Mouse (Mus musculus): ENCODE data around the gene Pwwp2b. TPM values are rescaled to one million over a fixed set of nuclear protein-coding genes. Genes with fewer than 3 reads are reported as not detected.

Gene Pwwp2b
- polyA plus RNA-seq, 1 experiment from 2014 or later, result 5.2 TPM

- Histone ChIP-seq H3K4me3 (no peak overlapping the region), H3K9me3 (no peaks in the 10 kb centered on the region), H3K27me3 (replicated peaks) (no peaks in the 10 kb centered on the region), H3K27ac (no peak overlapping the region), H3K9ac (no peak overlapping the region), H3K36me3 (replicated peaks) (no peaks in the 10 kb centered on the region), H3K4me2 (no peak overlapping the region), H3K4me1 (peaks cover 4% of the 10 kb centered on the region; the same call in 1 of the 2 replicates)
- 57% methylated on average over 1 of the region's 1 CpGs for WGBS
- ATAC-seq (replicated peaks), result no peak; the same call in 1 of the 2 replicates
These were observed 24.5 kb downstream of the Pwwp2b start for GRCm38 (mm10) chr7:139272639-139273396.

DNA sequence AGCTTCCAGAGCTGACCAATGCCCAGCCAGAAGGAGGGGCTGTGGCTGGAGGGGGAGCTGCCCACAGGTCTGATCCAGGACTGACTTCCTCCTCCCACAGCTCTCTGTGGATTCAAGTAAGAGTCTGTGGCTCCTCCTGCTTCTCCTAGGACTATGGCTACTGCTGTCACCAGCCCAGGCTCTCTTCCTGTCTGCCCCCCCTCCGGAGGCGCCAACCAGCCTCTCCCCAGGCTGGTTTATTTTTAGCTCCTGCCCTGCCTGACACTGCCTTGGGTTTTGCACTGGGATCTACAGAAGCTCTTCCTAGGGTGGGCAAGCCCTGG, 25.1 kb downstream of the Pwwp2b start:
- no peaks in the 10 kb centered on the region for H3K27me3 ChIP-seq (replicated peaks)
- H3K4me3 ChIP-seq, result no peak overlapping the region
- no peaks in the 10 kb centered on the region for H3K9me3 ChIP-seq
- peaks cover 4% of the 10 kb centered on the region; the same call in 1 of the 2 replicates for H3K4me1 ChIP-seq
- no peaks in the 10 kb centered on the region for H3K36me3 ChIP-seq (replicated peaks)
- H3K27ac ChIP-seq, result no peak overlapping the region
- H3K4me2 ChIP-seq, result no peak overlapping the region
- no peak; the same call in 1 of the 2 replicates for ATAC-seq (replicated peaks)
- 91% methylated on average over 2 of the region's 2 CpGs for WGBS
- H3K9ac ChIP-seq, result no peak overlapping the region

DNA sequence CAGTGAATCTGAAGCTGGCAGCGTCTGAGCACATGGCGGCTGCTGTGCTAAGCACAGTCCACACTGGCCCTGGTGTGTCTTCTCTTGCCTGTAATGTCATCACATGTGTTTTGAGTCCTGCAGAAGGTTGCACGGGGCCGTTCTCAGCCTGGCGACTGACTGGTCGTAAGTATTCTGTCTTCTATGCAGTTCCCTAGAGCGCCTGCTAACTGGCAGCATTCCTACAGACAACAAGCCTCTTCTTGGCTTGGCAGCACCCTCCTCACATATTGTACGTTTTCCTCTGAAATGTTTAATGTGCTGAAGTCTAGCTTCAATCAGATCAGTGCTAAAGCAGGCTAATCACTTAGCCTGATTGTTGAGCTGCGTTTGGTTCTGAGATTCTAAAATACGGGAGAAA, 27.3 kb downstream of the Pwwp2b start:
- H3K4me3 ChIP-seq, result no peak overlapping the region
- H3K9me3 ChIP-seq, result no peaks in the 10 kb centered on the region
- ATAC-seq (replicated peaks), result no peak
- H3K9ac ChIP-seq, result no peak overlapping the region
- no peaks in the 10 kb centered on the region for H3K27me3 ChIP-seq (replicated peaks)
- no peak overlapping the region for H3K4me2 ChIP-seq
- no peak overlapping the region for H3K27ac ChIP-seq
- WGBS, result 62% methylated on average over 10 of the region's 10 CpGs
- no peaks in the 10 kb centered on the region for H3K36me3 ChIP-seq (replicated peaks)
- peaks cover 12% of the 10 kb centered on the region; the same call in 1 of the 2 replicates for H3K4me1 ChIP-seq

- no peaks in the 10 kb centered on the region for H3K9me3 ChIP-seq
- H3K4me1 ChIP-seq, result peaks cover 14% of the 10 kb centered on the region; the same call in 1 of the 2 replicates
- WGBS, result 86% methylated on average over 10 of the region's 10 CpGs
- H3K9ac ChIP-seq, result no peak overlapping the region
- no peak overlapping the region for H3K4me2 ChIP-seq
- ATAC-seq (replicated peaks), result no peak
- H3K27me3 ChIP-seq (replicated peaks), result no peaks in the 10 kb centered on the region
- no peak overlapping the region for H3K4me3 ChIP-seq
- H3K36me3 ChIP-seq (replicated peaks), result no peaks in the 10 kb centered on the region
- no peak overlapping the region for H3K27ac ChIP-seq
These were observed 27.9 kb downstream of the Pwwp2b start for GRCm38 (mm10) chr7:139276150-139276549.

DNA sequence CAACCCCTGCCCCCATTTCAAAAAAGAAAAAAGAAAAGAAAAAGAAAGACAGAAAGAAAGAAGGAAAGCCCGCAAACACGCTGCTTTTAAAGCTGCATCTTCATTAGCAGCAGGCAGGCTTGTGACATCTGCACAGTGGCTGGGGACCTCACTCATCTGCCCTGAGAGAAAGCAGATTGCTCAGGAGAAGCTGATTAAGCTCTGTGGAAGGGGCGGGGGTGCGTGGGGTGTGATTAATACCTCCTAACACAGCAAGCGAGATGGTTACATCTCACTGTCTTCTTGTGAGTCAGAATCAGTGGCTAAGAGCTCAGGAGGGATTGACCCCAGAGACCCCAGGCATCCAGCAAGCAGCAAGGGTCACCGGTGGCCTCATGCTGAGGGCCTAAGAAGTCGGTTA, 29.3 kb downstream of the Pwwp2b start:
- WGBS, result 72% methylated on average over 7 of the region's 7 CpGs
- H3K4me1 ChIP-seq, result peaks cover 14% of the 10 kb centered on the region; the same call in 1 of the 2 replicates
- H3K4me3 ChIP-seq, result no peak overlapping the region
- ATAC-seq (replicated peaks), result no peak
- no peak overlapping the region for H3K27ac ChIP-seq
- H3K9me3 ChIP-seq, result no peaks in the 10 kb centered on the region
- H3K4me2 ChIP-seq, result no peak overlapping the region
- no peaks in the 10 kb centered on the region for H3K36me3 ChIP-seq (replicated peaks)
- no peaks in the 10 kb centered on the region for H3K27me3 ChIP-seq (replicated peaks)
- H3K9ac ChIP-seq, result no peak overlapping the region

DNA sequence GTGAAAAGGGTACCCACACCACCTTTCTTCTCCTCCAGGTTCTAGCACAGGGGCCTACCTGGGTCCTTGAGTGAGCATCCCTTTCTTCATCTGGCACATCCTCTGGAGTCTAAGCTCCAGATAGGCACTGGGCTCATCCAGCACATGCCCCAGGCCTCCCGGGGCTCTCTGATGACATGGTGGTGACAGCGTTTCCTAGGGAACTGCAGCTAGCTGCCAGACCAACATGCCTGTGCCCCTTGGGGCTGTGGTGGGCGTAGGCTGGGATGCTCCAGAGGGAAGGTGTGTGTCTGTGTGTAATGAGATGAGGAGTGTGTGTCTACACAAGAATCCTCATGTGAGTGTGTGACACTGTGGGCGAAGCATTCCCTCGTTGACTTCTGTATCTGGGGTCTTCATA, 31.3 kb downstream of the Pwwp2b start:
- peaks cover 10% of the 10 kb centered on the region; the same call in 1 of the 2 replicates for H3K4me1 ChIP-seq
- no peaks in the 10 kb centered on the region for H3K9me3 ChIP-seq
- no peaks in the 10 kb centered on the region for H3K36me3 ChIP-seq (replicated peaks)
- no peak overlapping the region for H3K4me2 ChIP-seq
- no peak for ATAC-seq (replicated peaks)
- no peak overlapping the region for H3K9ac ChIP-seq
- H3K4me3 ChIP-seq, result no peak overlapping the region
- WGBS, result 65% methylated on average over 5 of the region's 5 CpGs
- no peak overlapping the region for H3K27ac ChIP-seq
- H3K27me3 ChIP-seq (replicated peaks), result no peaks in the 10 kb centered on the region

DNA sequence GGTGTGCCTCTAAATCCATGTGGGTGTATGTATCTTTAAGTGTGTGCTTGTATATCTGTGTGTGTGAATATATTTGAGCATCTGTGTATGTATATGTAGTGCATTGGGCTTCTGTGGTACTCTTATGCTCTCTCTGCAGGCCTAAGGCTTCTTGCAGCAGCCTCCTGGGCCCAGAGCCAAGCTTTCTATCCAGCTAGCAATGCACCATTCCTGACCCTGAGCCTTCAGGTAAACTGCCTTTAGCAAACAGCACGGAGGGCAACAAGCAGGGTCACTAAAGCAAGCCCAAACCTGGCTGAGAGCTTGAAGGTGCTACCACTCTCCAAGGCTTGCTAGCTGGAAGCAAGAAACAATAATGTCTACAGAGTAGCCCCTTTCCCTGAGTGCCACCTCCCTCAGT, 31.8 kb downstream of the Pwwp2b start:
- no peak for ATAC-seq (replicated peaks)
- Histone ChIP-seq H3K4me2 (no peak overlapping the region), H3K4me3 (no peak overlapping the region), H3K36me3 (replicated peaks) (no peaks in the 10 kb centered on the region), H3K27ac (no peak overlapping the region), H3K9ac (no peak overlapping the region), H3K4me1 (peaks cover 10% of the 10 kb centered on the region; the same call in 1 of the 2 replicates), H3K9me3 (no peaks in the 10 kb centered on the region), H3K27me3 (replicated peaks) (no peaks in the 10 kb centered on the region)
- 67% methylated on average over 1 of the region's 1 CpGs for WGBS

DNA sequence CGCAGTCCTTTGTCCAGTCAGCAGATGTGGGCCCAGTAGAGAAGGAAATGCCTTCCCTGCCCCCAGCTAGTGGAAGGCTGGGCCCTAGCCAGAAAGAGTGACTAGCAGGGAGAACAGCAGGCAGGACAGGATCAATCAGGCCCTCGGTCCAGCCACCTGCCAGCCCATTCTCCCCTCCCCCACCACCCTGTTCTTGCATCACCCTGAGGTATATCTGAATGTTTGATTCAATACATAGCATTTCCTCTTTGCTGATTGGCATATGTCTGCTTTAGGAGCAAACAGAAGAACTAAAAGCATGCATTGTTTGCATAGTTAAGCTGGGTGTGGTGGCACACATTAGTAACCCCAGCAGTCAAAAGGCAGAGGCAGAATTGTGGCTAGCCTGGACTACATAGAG, 32.9 kb downstream of the Pwwp2b start:
- Histone ChIP-seq H3K27me3 (replicated peaks) (no peaks in the 10 kb centered on the region), H3K36me3 (replicated peaks) (no peaks in the 10 kb centered on the region), H3K9ac (no peak overlapping the region), H3K9me3 (no peaks in the 10 kb centered on the region), H3K27ac (no peak overlapping the region), H3K4me3 (no peak overlapping the region), H3K4me2 (no peak overlapping the region), H3K4me1 (peaks cover 10% of the 10 kb centered on the region; the same call in 1 of the 2 replicates)
- ATAC-seq (replicated peaks), result no peak
- 23% methylated on average over 2 of the region's 2 CpGs for WGBS

- no peaks in the 10 kb centered on the region for H3K9me3 ChIP-seq
- WGBS, result 75% methylated on average over 3 of the region's 3 CpGs
- ATAC-seq (replicated peaks), result no peak
These were observed 33.8 kb downstream of the Pwwp2b start for GRCm38 (mm10) chr7:139282037-139282436.

GRCm38 (mm10) chr7:139285295-139285943, 37.1 kb downstream of the Pwwp2b start:
- WGBS, result 71% methylated on average over 16 of the region's 16 CpGs

More at GRCm38 (mm10) chr7:139282037-139282436, 33.8 kb downstream of the Pwwp2b start:
- H3K27ac ChIP-seq, result no peak overlapping the region
- H3K36me3 ChIP-seq (replicated peaks), result no peaks in the 10 kb centered on the region
- no peak overlapping the region for H3K4me2 ChIP-seq
- no peak overlapping the region for H3K9ac ChIP-seq
- no peaks in the 10 kb centered on the region for H3K27me3 ChIP-seq (replicated peaks)
- peaks cover 10% of the 10 kb centered on the region; the same call in 1 of the 2 replicates for H3K4me1 ChIP-seq
- H3K4me3 ChIP-seq, result no peak overlapping the region

DNA sequence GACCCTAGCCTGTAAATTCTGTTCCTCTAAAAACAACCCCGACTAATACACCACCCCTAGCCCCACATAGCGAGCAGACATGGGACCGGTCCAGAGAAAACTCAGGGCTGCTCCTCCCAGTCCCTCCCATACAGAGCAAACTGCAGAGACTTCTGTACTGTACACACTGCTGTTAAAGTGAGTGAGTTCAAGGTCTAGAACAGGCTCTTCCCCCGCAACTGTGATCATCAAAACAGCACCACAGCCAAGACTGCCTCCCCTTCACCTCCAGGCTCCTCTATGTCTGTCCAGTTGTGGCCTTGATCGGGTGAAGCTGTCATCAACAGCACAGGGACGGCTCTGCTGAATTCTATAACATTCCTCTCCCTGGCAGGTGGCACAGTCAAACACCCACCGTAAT, 40.3 kb downstream of the Pwwp2b start:
- 85% methylated on average over 7 of the region's 7 CpGs for WGBS

More at GRCm38 (mm10) chr7:139285295-139285943, 37.1 kb downstream of the Pwwp2b start:
- Histone ChIP-seq H3K27ac (no peak overlapping the region), H3K9me3 (no peaks in the 10 kb centered on the region), H3K4me2 (no peak overlapping the region), H3K27me3 (replicated peaks) (no peaks in the 10 kb centered on the region), H3K36me3 (replicated peaks) (no peaks in the 10 kb centered on the region), H3K4me3 (no peak overlapping the region), H3K4me1 (0 out of 2 replicates have a peak, but pooled peaks cover 2% of the 10 kb centered on the region), H3K9ac (no peak overlapping the region)
- ATAC-seq (replicated peaks), result no peak

DNA sequence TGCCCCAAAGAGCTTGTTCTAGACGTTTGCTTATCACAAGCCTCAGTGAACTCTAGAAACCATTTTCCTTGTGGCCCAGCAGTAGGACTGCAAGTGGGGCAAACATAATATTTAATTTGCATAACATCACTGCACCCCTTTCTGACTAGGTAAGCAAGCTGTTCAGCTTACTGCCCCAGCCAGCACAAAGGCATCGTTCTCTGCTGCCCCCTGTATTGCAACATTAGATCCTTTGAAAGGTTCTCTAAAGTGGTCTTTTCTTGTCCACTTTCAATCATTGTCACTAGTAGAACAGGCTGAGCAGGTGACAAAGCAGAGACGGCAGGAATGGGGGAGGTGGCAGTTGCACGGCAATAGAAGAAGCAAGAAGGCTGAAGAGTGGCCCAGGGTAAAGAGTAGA, 45.1 kb downstream of the Pwwp2b start:
- H3K4me1 ChIP-seq, result no peaks in the 10 kb centered on the region
- H3K9me3 ChIP-seq, result no peaks in the 10 kb centered on the region
- H3K27me3 ChIP-seq (replicated peaks), result no peaks in the 10 kb centered on the region
- no peaks in the 10 kb centered on the region for H3K36me3 ChIP-seq (replicated peaks)
- WGBS, result 60% methylated on average over 4 of the region's 4 CpGs
- no peak overlapping the region for H3K9ac ChIP-seq
- H3K4me2 ChIP-seq, result no peak overlapping the region
- no peak overlapping the region for H3K4me3 ChIP-seq
- ATAC-seq (replicated peaks), result no peak
- no peak overlapping the region for H3K27ac ChIP-seq

More for the DNA sequence above, 40.3 kb downstream of the Pwwp2b start:
- no peak for ATAC-seq (replicated peaks)
- Histone ChIP-seq H3K4me3 (no peak overlapping the region), H3K9me3 (no peaks in the 10 kb centered on the region), H3K36me3 (replicated peaks) (no peaks in the 10 kb centered on the region), H3K4me2 (no peak overlapping the region), H3K4me1 (no peaks in the 10 kb centered on the region), H3K27ac (no peak overlapping the region), H3K27me3 (replicated peaks) (no peaks in the 10 kb centered on the region), H3K9ac (no peak overlapping the region)

Data from midbrain, embryonic 15.5 days (tissue).